Mouse (Mus musculus) testis, adult 2 months (tissue): ENCODE measurements around the gene Adamts16.

Experiments used
- CTCF ChIP-seq: fragments of 200-500 bp; IDR thresholded peaks from 2 replicates; pipeline ENCODE4 v1.5.1; 2012; ENCODE audit warnings: low read depth, mild to moderate bottlenecking, inconsistent platforms, low read length, moderate library complexity; ENCODE audit not compliant: control insufficient read depth, insufficient read depth, insufficient replicate concordance
- POLR2A ChIP-seq: fragments of 200-500 bp; IDR thresholded peaks from 2 replicates; pipeline ENCODE4 v1.6.1; 2012; ENCODE audit warnings: low read depth, mild to moderate bottlenecking, inconsistent platforms, low read length, moderate library complexity; ENCODE audit not compliant: control insufficient read depth

DNA sequence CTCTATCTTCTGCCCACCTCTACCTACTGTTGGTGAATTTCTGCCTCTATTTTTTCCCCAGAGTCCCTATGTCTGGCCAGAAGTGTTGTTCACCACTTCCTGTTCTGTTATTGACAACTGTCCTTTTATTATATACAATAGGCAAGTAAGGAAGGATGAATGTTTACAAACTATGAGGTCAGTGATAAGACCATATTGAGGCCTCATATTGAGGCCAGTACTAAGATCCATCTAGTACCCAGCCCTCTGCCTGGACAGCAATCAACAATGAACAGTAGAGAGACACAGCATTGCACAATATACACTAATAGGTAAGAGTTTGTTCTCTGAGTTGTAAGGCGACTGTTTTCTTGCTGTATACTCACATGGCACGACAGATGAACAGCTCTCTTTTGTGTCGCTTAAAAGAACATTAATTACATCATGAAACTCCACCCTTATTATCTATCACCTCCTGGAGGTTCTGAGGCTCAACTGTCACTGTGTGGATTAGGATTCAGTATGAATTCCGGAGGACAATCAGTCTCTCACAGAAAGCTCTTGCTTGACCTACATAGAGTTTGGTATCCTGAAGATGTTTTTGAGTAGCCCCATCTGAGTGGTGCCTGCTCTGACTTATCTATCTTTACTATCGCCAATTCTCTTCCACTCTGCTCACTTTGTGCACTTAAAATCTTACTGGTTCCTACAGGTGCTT is 134.3 kb downstream of the Adamts16 start:
- no peak for TF ChIP-seq CTCF
- TF ChIP-seq POLR2A: no peak
